Mouse (Mus musculus) B cell, adult (primary cell): Measurements from ENCODE around the gene Klk13. TPM values are rescaled to one million over a fixed set of nuclear protein-coding genes. Genes with fewer than 3 reads are reported as not detected.

Experiments used
- total RNA-seq: library from RNA; stranded (reverse); gene quantifications from 4 replicates; pipeline ENCODE4 v1.2.4, GENCODE M21; 2023; ENCODE audit not compliant: inconsistent age

The Klk13 gene
- total RNA-seq: not detected in 4 replicates

DNA sequence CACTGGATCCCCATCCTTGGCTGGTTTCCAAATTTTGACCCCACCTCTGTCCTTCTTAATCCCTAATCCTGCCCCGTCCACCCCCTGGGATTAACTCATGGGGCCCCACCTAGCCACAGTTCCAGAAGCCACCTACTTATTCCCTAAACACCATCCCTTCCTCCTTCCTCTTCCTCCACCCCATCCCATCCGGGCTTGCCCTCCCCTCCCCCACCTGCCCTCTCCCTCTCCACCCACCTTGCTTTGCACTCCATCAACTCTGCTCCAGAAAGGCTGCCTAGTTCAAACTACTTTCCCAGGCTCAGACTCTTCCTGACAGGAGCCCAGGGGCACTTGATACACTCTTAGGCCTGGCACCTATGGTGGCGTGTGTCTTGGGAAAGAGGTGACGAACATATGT lies at the start of gene Klk13:
TSS of gene Klk13 (plus strand) at position 301 of the 400 bp plus-strand sequence.

DNA sequence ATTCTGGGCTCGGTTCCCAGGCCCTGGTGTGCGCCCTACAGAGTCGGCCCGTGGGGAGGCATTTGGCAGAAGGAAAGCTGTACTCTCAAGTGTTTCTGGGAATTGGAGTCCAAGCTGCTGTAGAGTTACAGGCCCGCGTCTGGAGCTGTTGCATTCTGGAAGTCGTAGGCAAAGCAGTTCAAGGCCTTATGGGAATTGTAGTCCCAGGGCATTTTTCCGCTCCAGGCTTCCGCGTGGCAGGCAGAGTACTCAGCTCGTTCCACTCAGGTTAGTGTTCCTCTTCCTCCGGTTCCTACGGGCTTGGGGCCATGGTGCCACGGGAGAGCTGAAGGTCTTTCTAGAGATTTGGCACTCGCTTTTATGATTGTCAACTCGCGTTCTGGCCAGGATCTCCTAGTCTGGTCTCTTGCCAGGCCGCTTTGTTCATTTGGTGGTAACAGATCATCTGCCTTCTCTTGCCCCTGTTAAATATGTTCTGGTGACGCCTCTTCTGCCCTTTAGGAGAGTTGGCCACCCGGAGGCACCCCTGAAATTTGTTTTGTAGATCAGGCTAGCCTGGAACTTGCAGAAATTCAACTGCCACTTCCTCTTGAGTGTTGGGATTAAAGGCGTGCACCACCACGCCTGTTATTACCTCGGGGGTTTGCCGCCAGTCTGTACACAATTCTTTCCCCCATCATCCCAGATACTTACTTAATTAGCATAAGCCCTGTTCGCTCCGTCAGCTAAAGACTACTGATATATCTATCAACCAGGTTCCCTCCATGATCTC lies 40.4 kb upstream of the Klk13 start, which contains the start of gene Ctu1:
TSS of gene Ctu1 (plus strand) at position 208 of the 772 bp plus-strand sequence.

DNA sequence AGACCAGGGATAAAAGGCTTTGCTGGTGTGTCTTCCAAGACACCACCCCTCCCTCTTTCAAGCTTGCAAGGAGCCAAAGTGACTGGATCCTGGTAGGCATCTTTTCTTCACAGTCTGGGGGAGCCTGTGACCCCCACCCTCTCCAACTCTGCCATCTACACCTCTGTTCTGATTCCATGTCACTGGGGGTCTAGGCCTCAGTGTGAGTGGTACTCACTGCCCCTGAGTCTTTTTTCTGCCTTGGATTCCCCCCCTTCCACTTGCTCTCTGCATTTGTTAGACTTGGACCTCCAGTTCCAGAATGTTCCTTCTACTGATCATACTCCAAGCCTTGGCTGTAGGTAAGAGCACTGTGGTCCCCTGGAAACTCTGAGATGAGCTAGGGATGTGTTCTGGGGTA lies 22.2 kb upstream of the Klk13 start, which contains the start of gene Klk14:
TSS of gene Klk14 (plus strand) at position 301 of the 400 bp plus-strand sequence.

DNA sequence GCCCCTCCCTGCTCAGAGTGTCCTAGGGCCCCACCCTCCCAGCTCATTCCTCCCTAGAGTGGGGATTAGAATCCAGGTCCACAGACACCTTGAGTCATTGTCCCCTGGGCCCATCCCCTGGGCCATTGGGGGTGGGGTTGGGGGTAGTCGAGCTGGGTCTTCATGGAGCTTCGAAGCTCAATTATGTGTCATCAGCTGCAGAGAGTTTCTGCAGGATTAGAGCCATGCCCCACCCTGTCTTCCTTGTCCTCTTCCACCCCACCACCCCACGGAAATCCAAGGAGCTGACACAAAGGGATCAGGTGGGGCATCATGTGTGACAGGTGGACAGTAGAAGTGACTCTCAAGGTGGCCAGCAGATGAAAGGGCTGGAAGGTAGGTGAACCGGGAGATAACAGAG lies 56.2 kb downstream of the Klk13 start, which contains the start of gene Klk12:
TSS of gene Klk12 (plus strand) at position 301 of the 400 bp plus-strand sequence.

DNA sequence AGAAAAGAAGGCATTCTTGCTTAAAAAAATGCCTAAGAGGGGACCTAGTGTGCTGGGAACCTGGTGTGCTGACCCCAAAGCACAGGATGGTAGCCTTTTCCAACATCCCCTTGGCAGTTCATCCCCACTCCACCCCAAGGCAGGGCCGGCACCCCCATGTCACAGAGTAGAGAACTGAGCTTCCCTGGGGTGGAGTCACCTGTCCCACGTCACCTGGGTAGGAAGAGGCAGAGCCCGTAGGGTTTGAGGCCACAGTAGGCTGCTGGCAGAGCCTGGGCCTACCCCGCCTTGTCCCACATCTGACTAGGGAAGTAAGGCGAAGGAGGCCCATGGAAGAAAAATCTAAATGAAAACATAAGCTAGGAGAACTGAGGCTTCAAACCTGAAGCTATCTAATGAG lies 62.0 kb downstream of the Klk13 start, which contains the start of gene Klk11:
TSS of gene Klk11 (plus strand) at position 241 of the 400 bp plus-strand sequence.

Other genes with a start within 250 kb of the Klk13 start
- gene Vsig10l, start 249.4 kb upstream of the Klk13 start, total RNA-seq: 2.0 to 3.9 TPM (median 2.3 TPM) in 4 replicates
- gene Iglon5, start 222.5 kb upstream of the Klk13 start, total RNA-seq: not detected in 4 replicates
- gene 4931406B18Rik, start 206.6 kb upstream of the Klk13 start, total RNA-seq: not detected in 4 replicates
- gene Cd33, start 168.1 kb upstream of the Klk13 start, total RNA-seq: 1.7 to 3.5 TPM (median 2.3 TPM) in 4 replicates
- 1.9 to 2.5 TPM (median 2.5 TPM) in 4 replicates for gene Zfp658, start 150.3 kb upstream of the Klk13 start, total RNA-seq
- gene Zfp719, start 133.0 kb upstream of the Klk13 start, total RNA-seq: 8.9 to 14.1 TPM (median 10.7 TPM) in 4 replicates
- gene Zfp819, start 105.4 kb upstream of the Klk13 start, total RNA-seq: not detected in 4 replicates
- gene Ceacam18, start 77.9 kb upstream of the Klk13 start, total RNA-seq: not detected in 4 replicates
- gene Siglece, start 52.4 kb upstream of the Klk13 start, total RNA-seq: 1.7 to 2.6 TPM (median 2.1 TPM) in 4 replicates
- gene Ctu1, start 40.6 kb upstream of the Klk13 start, total RNA-seq: 5.3 to 7.2 TPM (median 6.0 TPM) in 4 replicates
- not detected in 4 replicates for gene Klk14, start 22.1 kb upstream of the Klk13 start, total RNA-seq
- not detected in 4 replicates for gene Klk12, start 56.3 kb downstream of the Klk13 start, total RNA-seq
- not detected in 4 replicates for gene Klk11, start 62.0 kb downstream of the Klk13 start, total RNA-seq
- gene Klk10, start 68.5 kb downstream of the Klk13 start, total RNA-seq: not detected in 4 replicates
- not detected in 4 replicates for gene Klk9, start 79.3 kb downstream of the Klk13 start, total RNA-seq
- 1.1 to 6.0 TPM (median 4.7 TPM) in 4 replicates for gene Klk8, start 85.0 kb downstream of the Klk13 start, total RNA-seq
- gene Klk7, start 98.7 kb downstream of the Klk13 start, total RNA-seq: not detected in 4 replicates
- gene Klk6, start 111.9 kb downstream of the Klk13 start, total RNA-seq: not detected in 4 replicates
- not detected in 4 replicates for gene Klk5, start 129.4 kb downstream of the Klk13 start, total RNA-seq
- gene Klk4, start 168.6 kb downstream of the Klk13 start, total RNA-seq: not detected in 4 replicates
- gene Klk15, start 221.2 kb downstream of the Klk13 start, total RNA-seq: not detected in 4 replicates
- gene Klk1b8, start 238.1 kb downstream of the Klk13 start, total RNA-seq: not detected in 4 replicates